Mouse (Mus musculus) ES-Bruce4 (cell line): ENCODE measurements around the gene Prss23. TPM values are rescaled to one million over a fixed set of nuclear protein-coding genes. Genes with fewer than 3 reads are reported as not detected.

Experiments used
- H3K27ac ChIP-seq: 2 replicates; pipeline ENCODE4 v1.5.1; 2012; ENCODE audit warnings: low read length, inconsistent platforms; ENCODE audit not compliant: insufficient read depth
- H3K27me3 ChIP-seq: 2 replicates; pipeline ENCODE4 v1.6.1; 2012; ENCODE audit warnings: mild to moderate bottlenecking, low read length, inconsistent platforms; ENCODE audit not compliant: control insufficient read depth, poor library complexity, insufficient read depth, severe bottlenecking
- H3K36me3 ChIP-seq: 2 replicates; pipeline ENCODE4 v1.6.1; 2012; ENCODE audit warnings: inconsistent platforms, mild to moderate bottlenecking, low read length, moderate library complexity; ENCODE audit not compliant: control insufficient read depth, poor library complexity, insufficient read depth, severe bottlenecking
- H3K4me1 ChIP-seq: one replicate; pipeline ENCODE4 v1.8.1; 2011; ENCODE audit warnings: low read length; ENCODE audit not compliant: control insufficient read depth, insufficient read depth
- H3K4me3 ChIP-seq: 2 replicates; pipeline ENCODE4 v1.5.1; 2011; ENCODE audit warnings: low read depth, mild to moderate bottlenecking, low read length
- H3K9ac ChIP-seq: 2 replicates; pipeline ENCODE4 v1.6.1; 2012; ENCODE audit warnings: low read depth, mild to moderate bottlenecking, inconsistent platforms; ENCODE audit not compliant: poor library complexity, severe bottlenecking
- H3K9me3 ChIP-seq: replicated peaks from 2 replicates; pipeline ENCODE4 v1.6.1; 2012; ENCODE audit warnings: mild to moderate bottlenecking, low read length, inconsistent platforms; ENCODE audit not compliant: control insufficient read depth, poor library complexity, insufficient read depth, severe bottlenecking
- CTCF ChIP-seq: IDR thresholded peaks from one replicate; pipeline ENCODE4 v1.8.1; 2011; ENCODE audit warnings: low read depth, low read length
- EP300 ChIP-seq: IDR thresholded peaks from 2 replicates; pipeline ENCODE4 v1.6.1; 2011; ENCODE audit warnings: low read depth, low read length; ENCODE audit not compliant: insufficient read depth
- POLR2A ChIP-seq: IDR thresholded peaks from one replicate; pipeline ENCODE4 v1.8.1; 2011; ENCODE audit warnings: low read length; ENCODE audit not compliant: insufficient read depth
- polyA plus RNA-seq: library from polyadenylated mRNA; stranded (reverse); fragments of >200 nt; gene quantifications from 2 replicates; pipeline ENCODE4 v1.2.4, GENCODE M21; 2011; ENCODE audit warnings: low read depth; ENCODE audit not compliant: missing spikeins, insufficient read depth, insufficient read length

The Prss23 gene
- polyA plus RNA-seq, 1 experiment, result 51.3 TPM

GRCm38 (mm10) chr7:89559633-89560032, 32.6 kb upstream of the Prss23 start:
- Histone ChIP-seq H3K4me1 (no peaks in the 10 kb centered on the region), H3K4me3 (no peak overlapping the region), H3K36me3 (no peaks in the 10 kb centered on the region; the same call in 1 of the 2 replicates), H3K9ac (no peak overlapping the region), H3K9me3 (no peaks in the 10 kb centered on the region), H3K27me3 (no peaks in the 10 kb centered on the region), H3K27ac (no peak overlapping the region)
- no peak for TF ChIP-seq POLR2A
- no peak for TF ChIP-seq CTCF
- TF ChIP-seq EP300, result no peak

- Histone ChIP-seq H3K4me3 (no peak overlapping the region), H3K4me1 (no peaks in the 10 kb centered on the region), H3K9ac (no peak overlapping the region), H3K27ac (no peak overlapping the region), H3K27me3 (no peaks in the 10 kb centered on the region), H3K9me3 (no peaks in the 10 kb centered on the region), H3K36me3 (no peaks in the 10 kb centered on the region; the same call in 1 of the 2 replicates)
- no peak for TF ChIP-seq CTCF
- TF ChIP-seq EP300, result no peak
- TF ChIP-seq POLR2A, result no peak
Observed at GRCm38 (mm10) chr7:89559105-89559504, 32.1 kb upstream of the Prss23 start.

- Histone ChIP-seq H3K9me3 (no peaks in the 10 kb centered on the region), H3K27me3 (no peaks in the 10 kb centered on the region), H3K4me3 (no peak overlapping the region), H3K4me1 (no peaks in the 10 kb centered on the region), H3K9ac (no peak overlapping the region), H3K27ac (no peak overlapping the region), H3K36me3 (no peaks in the 10 kb centered on the region; the same call in 1 of the 2 replicates)
- TF ChIP-seq EP300, result no peak
- TF ChIP-seq POLR2A, result no peak
Observed at GRCm38 (mm10) chr7:89558446-89559039, 31.6 kb upstream of the Prss23 start.

- H3K36me3 ChIP-seq, result no peaks in the 10 kb centered on the region; the same call in 1 of the 2 replicates
- H3K27me3 ChIP-seq, result no peaks in the 10 kb centered on the region
- H3K4me3 ChIP-seq, result no peak overlapping the region
- no peak overlapping the region for H3K27ac ChIP-seq
- H3K4me1 ChIP-seq, result no peaks in the 10 kb centered on the region
- TF ChIP-seq CTCF (no peak), EP300 (no peak), POLR2A (no peak)
- no peaks in the 10 kb centered on the region for H3K9me3 ChIP-seq
- H3K9ac ChIP-seq, result no peak overlapping the region
Observed at GRCm38 (mm10) chr7:89557056-89557455, 30.1 kb upstream of the Prss23 start.

GRCm38 (mm10) chr7:89556652-89557051, 29.7 kb upstream of the Prss23 start:
- H3K4me3 ChIP-seq, result no peak overlapping the region
- no peak overlapping the region for H3K9ac ChIP-seq
- no peaks in the 10 kb centered on the region for H3K9me3 ChIP-seq
- TF ChIP-seq CTCF, result no peak
- H3K27me3 ChIP-seq, result no peaks in the 10 kb centered on the region
- no peaks in the 10 kb centered on the region for H3K4me1 ChIP-seq
- no peak overlapping the region for H3K27ac ChIP-seq
- H3K36me3 ChIP-seq, result no peaks in the 10 kb centered on the region; the same call in 1 of the 2 replicates

GRCm38 (mm10) chr7:89555170-89555569, 28.2 kb upstream of the Prss23 start:
- H3K36me3 ChIP-seq, result no peaks in the 10 kb centered on the region; the same call in 1 of the 2 replicates
- no peaks in the 10 kb centered on the region for H3K4me1 ChIP-seq
- H3K27me3 ChIP-seq, result no peaks in the 10 kb centered on the region
- H3K9ac ChIP-seq, result no peak overlapping the region
- H3K4me3 ChIP-seq, result no peak overlapping the region
- no peaks in the 10 kb centered on the region for H3K9me3 ChIP-seq
- H3K27ac ChIP-seq, result no peak overlapping the region
- TF ChIP-seq CTCF (no peak), POLR2A (no peak), EP300 (no peak)
